Mouse (Mus musculus) E14TG2a.4 (cell line): ENCODE data around the gene Otx1.
A peak's percentile ranks its signal among the peaks of the same experiment; 100 is the strongest.

ENCODE experiments used
- H3K27me3 ChIP-seq: 2 replicates; pipeline ENCODE4 v1.6.1; 2014; ENCODE audit warnings: low read length, control low read depth; ENCODE audit not compliant: insufficient read depth
- H3K36me3 ChIP-seq: 2 replicates; pipeline ENCODE4 v1.6.1; 2014; ENCODE audit warnings: low read length, control low read depth; ENCODE audit not compliant: insufficient read depth
- H3K4me1 ChIP-seq: replicated peaks from 2 replicates; pipeline ENCODE4 v1.6.1; 2014; ENCODE audit warnings: low read depth, low read length, control low read depth
- H3K4me3 ChIP-seq: replicated peaks from 2 replicates; pipeline ENCODE4 v1.5.1; 2014; ENCODE audit warnings: mild to moderate bottlenecking, low read length
- H3K9me3 ChIP-seq: 2 replicates; pipeline ENCODE4 v1.6.1; 2014; ENCODE audit warnings: low read length, control low read depth
- CTCF ChIP-seq: conservative IDR thresholded peaks from 2 replicates; pipeline ENCODE4 v1.5.1; 2014; ENCODE audit warnings: low read length
- NANOG ChIP-seq: IDR thresholded peaks from 2 replicates; pipeline ENCODE4 v1.6.1; 2014; ENCODE audit warnings: borderline replicate concordance, low read length, mixed read lengths
- POU5F1 ChIP-seq: IDR thresholded peaks from 2 replicates; pipeline ENCODE4 v1.6.1; 2014; ENCODE audit warnings: low read length, borderline replicate concordance

Otx1 gene

DNA sequence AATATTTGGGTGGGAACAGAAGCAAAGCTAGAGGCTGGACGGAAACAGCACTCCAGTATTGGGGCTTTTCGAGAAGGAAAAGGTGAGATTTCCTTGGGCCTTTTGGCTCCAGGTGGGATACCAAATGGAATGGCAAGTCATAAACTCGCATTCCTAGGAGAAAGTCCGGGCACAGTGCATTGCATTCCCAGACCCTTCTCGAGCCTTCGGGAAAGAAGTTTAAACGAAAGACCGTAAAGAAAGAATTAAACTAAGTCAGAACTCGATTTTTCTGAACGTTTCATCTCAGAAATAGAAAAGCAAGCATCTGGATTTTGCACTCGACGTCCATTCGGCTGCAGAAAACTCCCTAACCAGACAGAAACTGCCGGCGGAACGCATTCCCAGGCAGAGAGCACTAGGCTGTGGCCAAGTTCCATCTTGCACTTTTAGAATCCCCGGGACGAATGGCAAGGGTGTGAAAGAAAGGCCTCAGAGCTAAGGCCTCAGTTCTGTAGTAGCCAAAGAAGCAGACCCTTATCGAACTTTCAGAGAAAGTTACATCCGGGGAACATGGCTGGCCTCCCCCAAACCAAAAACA is 5.0 kb downstream of the Otx1 start:
- no peaks in the 10 kb centered on the region for H3K36me3 ChIP-seq
- peaks cover 95% of the 10 kb centered on the region for H3K27me3 ChIP-seq
- no peak for TF ChIP-seq POU5F1
- TF ChIP-seq CTCF = no peak
- TF ChIP-seq NANOG = no peak
- peaks cover 10% of the 10 kb centered on the region for H3K9me3 ChIP-seq
- peak overlapping the region; percentile 67 for H3K4me3 ChIP-seq
- peaks cover 58% of the 10 kb centered on the region for H3K4me1 ChIP-seq

DNA sequence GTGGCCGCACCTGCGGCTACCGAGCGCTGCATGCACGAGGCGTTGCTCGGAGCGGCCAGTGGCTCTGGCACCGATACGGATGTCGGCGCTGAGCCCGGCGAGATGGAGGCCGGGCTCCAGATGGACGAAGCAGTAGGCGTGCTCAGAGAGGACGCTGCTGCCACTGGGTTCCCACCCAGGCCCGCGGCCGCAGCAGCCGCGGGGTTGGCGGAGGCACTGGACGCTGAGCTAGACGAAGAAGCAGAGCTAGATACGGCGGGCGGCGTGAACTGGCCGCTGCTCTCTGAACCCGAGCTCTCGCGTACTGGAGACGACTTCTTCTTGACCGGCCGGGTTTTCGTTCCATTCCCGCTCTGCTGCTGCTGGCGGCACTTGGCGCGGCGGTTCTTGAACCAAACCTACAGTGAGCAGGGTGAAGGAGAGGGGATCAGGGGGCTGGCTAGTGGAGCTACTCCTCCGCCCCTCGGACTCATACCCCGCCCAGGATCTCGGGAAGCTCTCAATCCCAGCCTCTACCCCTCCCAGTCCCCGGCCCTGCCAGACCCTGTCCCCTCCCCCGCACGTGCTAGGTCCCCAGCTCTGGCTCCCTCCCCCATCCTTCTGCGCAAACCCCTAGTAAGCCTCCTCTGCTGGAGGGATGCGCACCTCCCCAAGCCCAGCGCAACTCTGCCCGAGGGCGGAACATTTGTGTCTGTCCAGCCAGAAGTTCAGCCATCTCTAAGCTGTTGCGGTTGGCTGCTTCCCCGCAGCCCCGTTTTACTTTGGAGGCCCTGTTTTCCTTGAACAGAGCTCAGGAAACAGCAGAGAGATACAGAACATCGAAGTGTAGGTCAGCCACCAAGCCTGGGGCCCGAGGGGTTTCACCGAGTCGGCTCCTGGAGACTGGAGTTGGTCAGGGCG is 5.8 kb downstream of the Otx1 start:
- Histone ChIP-seq H3K4me3 (peak overlapping the region; percentile 67), H3K36me3 (no peaks in the 10 kb centered on the region), H3K9me3 (peaks cover 10% of the 10 kb centered on the region), H3K27me3 (peaks cover 90% of the 10 kb centered on the region), H3K4me1 (peaks cover 55% of the 10 kb centered on the region)
- TF ChIP-seq POU5F1 (no peak), CTCF (no peak), NANOG (no peak)

DNA sequence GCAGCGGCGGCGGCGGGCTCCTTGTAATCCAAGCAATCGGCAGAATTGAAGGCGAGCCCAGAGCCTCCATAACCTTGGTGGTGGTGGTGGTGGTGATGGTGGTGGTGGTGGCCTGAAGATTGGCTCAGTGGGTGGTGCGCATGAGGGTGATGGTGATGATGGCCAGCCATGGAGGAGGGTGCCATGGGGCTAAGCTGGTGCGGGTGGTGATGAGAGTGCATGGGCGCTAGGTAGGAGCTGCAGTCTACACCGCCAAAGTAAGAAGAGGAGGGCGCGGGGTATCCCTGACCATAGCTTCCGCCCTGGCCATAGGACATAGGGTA is 6.4 kb downstream of the Otx1 start:
- no peak for TF ChIP-seq NANOG
- peaks cover 10% of the 10 kb centered on the region for H3K9me3 ChIP-seq
- peaks cover 55% of the 10 kb centered on the region for H3K4me1 ChIP-seq
- no peaks in the 10 kb centered on the region for H3K36me3 ChIP-seq
- peaks cover 90% of the 10 kb centered on the region for H3K27me3 ChIP-seq
- H3K4me3 ChIP-seq = peak overlapping the region; percentile 67

DNA sequence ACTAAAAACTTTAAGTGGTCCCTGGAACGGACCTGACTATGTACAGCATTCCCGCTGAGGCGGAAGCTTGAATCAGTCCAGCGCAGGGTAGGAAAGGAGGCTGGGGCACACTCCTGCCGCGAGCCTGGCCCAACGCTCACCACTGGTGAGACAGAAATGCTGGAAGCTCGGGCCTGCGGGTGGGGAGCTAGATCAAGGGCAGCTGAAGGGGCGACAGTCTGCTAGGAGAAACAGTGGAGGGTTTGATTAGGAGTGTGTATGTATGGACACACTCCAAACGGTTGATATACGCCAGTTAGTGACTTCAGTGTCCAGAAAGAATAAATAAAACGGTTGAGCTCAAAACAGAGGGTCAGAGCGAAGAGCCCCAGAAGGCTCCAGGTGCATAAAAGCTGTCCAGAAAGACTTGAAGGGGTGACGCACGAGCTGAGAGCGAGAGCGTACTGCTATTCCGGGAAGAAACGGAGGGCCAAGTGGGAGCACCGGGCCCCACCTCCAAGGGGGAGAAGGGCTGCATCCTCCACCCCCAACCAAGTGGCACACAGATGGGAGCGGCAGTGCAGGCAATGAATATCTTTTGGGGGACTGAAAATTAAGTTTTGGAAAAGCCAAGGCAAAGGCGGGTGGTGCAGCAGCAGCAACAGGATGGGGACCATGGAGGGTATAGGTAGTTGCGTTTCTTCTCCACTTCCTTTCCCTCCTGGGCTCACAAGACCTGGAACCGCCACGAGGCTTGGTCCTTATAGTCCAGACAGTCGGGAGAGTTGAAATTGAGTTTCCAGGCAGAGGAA is 7.0 kb downstream of the Otx1 start:
- TF ChIP-seq POU5F1 = no peak
- TF ChIP-seq CTCF = no peak
- no peak for TF ChIP-seq NANOG

DNA sequence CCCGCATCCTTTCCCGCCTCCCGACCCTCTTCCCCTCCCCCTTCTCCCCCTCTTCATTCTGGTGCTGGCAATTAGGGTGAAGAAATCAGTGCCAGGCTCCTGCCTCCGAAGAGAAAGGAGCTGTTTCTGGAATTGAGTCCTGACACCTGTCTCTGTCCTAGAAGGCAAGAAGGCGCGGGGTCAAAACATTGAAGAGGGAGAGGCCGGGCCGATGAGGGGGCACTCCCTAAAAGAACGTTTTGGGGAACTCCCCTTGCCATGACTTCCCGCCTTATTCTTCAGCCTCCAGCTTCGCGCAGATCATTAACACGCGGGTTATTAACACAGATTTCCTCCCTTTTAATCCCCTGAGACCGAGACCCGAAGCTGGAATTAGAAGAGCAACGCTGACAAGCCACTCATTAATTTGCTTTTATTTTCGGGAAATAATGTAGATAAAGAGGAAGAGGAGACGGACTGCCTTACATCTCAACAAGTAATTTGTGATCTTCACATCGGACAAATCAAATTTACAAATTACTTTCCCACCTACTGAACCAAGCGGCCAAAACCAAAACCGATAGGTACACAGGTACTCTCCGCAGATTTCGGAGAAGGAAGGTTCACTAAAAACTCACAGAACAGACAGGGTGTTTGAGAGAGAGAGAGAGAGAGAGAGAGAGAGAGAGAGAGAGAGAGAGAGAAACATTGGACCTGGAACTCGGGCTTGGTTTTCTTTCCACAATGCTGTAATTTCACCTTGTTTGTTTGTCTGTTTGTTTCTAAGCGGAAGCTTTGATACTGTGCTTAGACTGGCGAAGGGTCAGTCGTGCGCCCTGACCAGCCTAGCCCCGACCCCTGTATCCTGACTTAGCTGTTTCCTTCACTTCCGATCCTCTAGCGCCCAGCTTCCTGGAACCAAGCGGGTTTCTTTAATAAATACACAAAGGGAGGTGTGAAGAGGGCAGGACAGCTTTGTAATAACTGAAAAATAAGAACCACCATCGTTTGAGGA is 8.0 kb downstream of the Otx1 start:
- H3K27me3 ChIP-seq = peaks cover 82% of the 10 kb centered on the region
- no peaks in the 10 kb centered on the region for H3K36me3 ChIP-seq
- peaks cover 10% of the 10 kb centered on the region for H3K9me3 ChIP-seq
- TF ChIP-seq NANOG (no peak), POU5F1 (no peak), CTCF (no peak)
- H3K4me1 ChIP-seq = peaks cover 46% of the 10 kb centered on the region
- H3K4me3 ChIP-seq = no peak overlapping the region

More for the DNA sequence above, 7.0 kb downstream of the Otx1 start:
- peaks cover 88% of the 10 kb centered on the region for H3K27me3 ChIP-seq
- H3K9me3 ChIP-seq = peaks cover 10% of the 10 kb centered on the region
- H3K4me1 ChIP-seq = peaks cover 55% of the 10 kb centered on the region
- H3K36me3 ChIP-seq = no peaks in the 10 kb centered on the region
- H3K4me3 ChIP-seq = peak overlapping the region; percentile 67; the same call in 1 of the 2 replicates

DNA sequence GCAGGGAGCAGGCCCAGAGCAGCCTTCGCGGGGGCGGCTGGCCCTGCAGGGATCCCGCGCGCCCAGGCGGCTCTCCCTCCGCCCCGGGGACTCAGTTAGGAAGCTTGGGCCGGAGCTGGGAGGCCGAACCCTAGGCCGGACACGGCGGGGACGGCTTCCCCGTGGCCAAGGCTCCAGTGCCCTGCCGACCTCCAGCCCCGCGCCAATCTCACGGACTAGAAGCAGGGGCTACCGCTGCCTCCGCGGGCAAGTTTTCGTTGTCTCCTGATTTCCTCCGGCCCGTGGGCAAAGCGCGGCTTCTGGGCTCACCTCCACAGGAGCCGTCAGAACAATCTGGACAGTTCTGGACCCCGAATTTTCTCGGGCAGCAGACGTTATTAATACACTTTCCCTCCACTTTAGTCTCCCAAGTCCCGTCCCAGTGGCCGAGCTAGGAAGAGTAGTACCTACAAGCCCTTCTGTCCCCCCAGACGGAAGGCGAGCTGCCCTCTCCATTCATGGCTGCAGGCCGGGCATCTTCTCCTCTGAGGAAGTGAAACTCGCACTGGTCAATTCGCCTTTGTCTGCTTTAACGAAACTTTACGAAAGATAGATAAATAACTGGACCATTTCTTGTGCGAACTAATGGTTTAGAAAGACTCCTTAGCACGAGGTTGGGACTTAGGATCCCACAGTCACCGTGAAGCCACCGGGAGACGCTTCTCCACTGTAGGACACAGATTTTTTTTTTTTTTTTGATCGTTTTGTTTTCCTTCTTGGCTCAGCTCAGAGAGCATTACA is 8.9 kb downstream of the Otx1 start:
- Histone ChIP-seq H3K27me3 (peaks cover 76% of the 10 kb centered on the region), H3K4me1 (peaks cover 46% of the 10 kb centered on the region), H3K36me3 (no peaks in the 10 kb centered on the region), H3K4me3 (peak overlapping the region; percentile 57), H3K9me3 (peaks cover 10% of the 10 kb centered on the region)
- TF ChIP-seq POU5F1 (no peak), CTCF (no peak), NANOG (no peak)
